Mouse (Mus musculus) MEL (cell line): ENCODE results near the gene Wdfy1. TPM values are rescaled to one million over a fixed set of nuclear protein-coding genes. Genes with fewer than 3 reads are reported as not detected.

Experiments used
- DNase-seq: peaks from one replicate; pipeline ENCODE4 v3.0.0; 2011; ENCODE audit warnings: low read depth, low spot score
- H3K27ac ChIP-seq: 2 replicates; pipeline ENCODE4 v1.5.1; 2012; ENCODE audit warnings: low read depth, mild to moderate bottlenecking, control low read depth, low read length, moderate library complexity; ENCODE audit not compliant: control insufficient read depth
- H3K27me3 ChIP-seq, 2 experiments: fragments of 150-350 bp in 1 of 2; sonication (generic) in 1 of 2; 2 replicates each; pipeline ENCODE4 v1.6.1; 2012; ENCODE audit warnings: low read length in 2 of 2, mild to moderate bottlenecking in 2 of 2, improper control_type of control experiment in 1 of 2, moderate library complexity in 1 of 2; ENCODE audit not compliant: insufficient read depth in 2 of 2, control insufficient read depth in 1 of 2
- H3K36me3 ChIP-seq, 2 experiments: 2 replicates each; pipeline ENCODE4 v1.6.1; 2012 to 2014; ENCODE audit warnings: low read length in 2 of 2, improper control_type of control experiment in 1 of 2, inconsistent platforms in 1 of 2, mild to moderate bottlenecking in 1 of 2; ENCODE audit not compliant: insufficient read depth in 2 of 2, control insufficient read depth in 1 of 2
- H3K4me1 ChIP-seq, 2 experiments: fragments of 150-350 bp in 1 of 2; sonication (generic) in 1 of 2; 2 replicates each; pipeline ENCODE4 v1.6.1; 2012; ENCODE audit warnings: low read length in 2 of 2, improper control_type of control experiment in 1 of 2, mild to moderate bottlenecking in 1 of 2; ENCODE audit not compliant: insufficient read depth in 2 of 2, control insufficient read depth in 1 of 2
- H3K4me3 ChIP-seq, 2 experiments: fragments of 150-350 bp in 1 of 2; sonication (generic) in 1 of 2; 2 replicates each; pipeline ENCODE4 v1.5.1; 2012; ENCODE audit warnings: low read depth in 2 of 2, low read length in 2 of 2, mild to moderate bottlenecking in 2 of 2, moderate library complexity in 2 of 2, control low read depth in 1 of 2, improper control_type of control experiment in 1 of 2; ENCODE audit not compliant: control insufficient read depth in 1 of 2, insufficient read depth in 1 of 2
- H3K79me2 ChIP-seq: 2 replicates; pipeline ENCODE4 v1.6.1; 2012; ENCODE audit warnings: mild to moderate bottlenecking, low read length, moderate library complexity; ENCODE audit not compliant: control insufficient read depth, poor library complexity, insufficient read depth
- H3K9ac ChIP-seq: 2 replicates; pipeline ENCODE4 v1.6.1; 2012; ENCODE audit warnings: low read depth, mild to moderate bottlenecking, control low read depth, low read length, moderate library complexity; ENCODE audit not compliant: control insufficient read depth, poor library complexity, severe bottlenecking
- H3K9me3 ChIP-seq: fragments of 150-350 bp; sonication (generic); replicated peaks from 2 replicates; pipeline ENCODE4 v1.6.1; 2012; ENCODE audit warnings: mild to moderate bottlenecking, low read length, improper control_type of control experiment, moderate library complexity; ENCODE audit not compliant: insufficient read depth
- CHD2 ChIP-seq: IDR thresholded peaks from 2 replicates; pipeline ENCODE4 v1.6.1; 2011; ENCODE audit warnings: low read length, improper control_type of control experiment
- ETS1 ChIP-seq: IDR thresholded peaks from 2 replicates; pipeline ENCODE4 v1.6.1; 2012; ENCODE audit warnings: low read depth, mild to moderate bottlenecking, inconsistent platforms, low read length, improper control_type of control experiment, moderate library complexity
- GATA1 ChIP-seq: IDR thresholded peaks from 2 replicates; pipeline ENCODE4 v1.6.1; 2011; ENCODE audit warnings: low read depth, low read length, improper control_type of control experiment
- HCFC1 ChIP-seq: IDR thresholded peaks from 2 replicates; pipeline ENCODE4 v1.6.1; 2012; ENCODE audit warnings: low read depth, mild to moderate bottlenecking, inconsistent platforms, low read length, improper control_type of control experiment, moderate library complexity
- KAT2A ChIP-seq: conservative IDR thresholded peaks from 2 replicates; pipeline ENCODE4 v1.6.1; 2012; ENCODE audit warnings: low read depth, low read length, improper control_type of control experiment, inconsistent platforms
- MAX ChIP-seq: IDR thresholded peaks from 2 replicates; pipeline ENCODE4 v1.6.1; 2011; ENCODE audit warnings: low read length, improper control_type of control experiment
- MEF2A ChIP-seq: IDR thresholded peaks from 2 replicates; pipeline ENCODE4 v1.6.1; 2014; ENCODE audit warnings: low read depth, mild to moderate bottlenecking, inconsistent platforms, low read length, improper control_type of control experiment; ENCODE audit not compliant: poor library complexity, insufficient replicate concordance, severe bottlenecking; ENCODE audit errors: extremely low read depth
- MXI1 ChIP-seq: IDR thresholded peaks from 2 replicates; pipeline ENCODE4 v1.6.1; 2011; ENCODE audit warnings: mild to moderate bottlenecking, low read depth, low read length, improper control_type of control experiment
- MYB ChIP-seq: IDR thresholded peaks from 2 replicates; pipeline ENCODE4 v1.6.1; 2011; ENCODE audit warnings: mild to moderate bottlenecking, low read depth, low read length, improper control_type of control experiment
- RCOR1 ChIP-seq: IDR thresholded peaks from 2 replicates; pipeline ENCODE4 v1.6.1; 2012; ENCODE audit warnings: low read depth, mild to moderate bottlenecking, inconsistent platforms, low read length, improper control_type of control experiment
- SIN3A ChIP-seq: IDR thresholded peaks from 2 replicates; pipeline ENCODE4 v1.6.1; 2012; ENCODE audit warnings: low read length, improper control_type of control experiment, inconsistent platforms
- SMC3 ChIP-seq: IDR thresholded peaks from 2 replicates; pipeline ENCODE4 v1.6.1; 2011; ENCODE audit warnings: low read depth, low read length, improper control_type of control experiment
- ZMIZ1 ChIP-seq: IDR thresholded peaks from 2 replicates; pipeline ENCODE4 v1.6.1; 2012; ENCODE audit warnings: low read depth, mild to moderate bottlenecking, inconsistent platforms, low read length, improper control_type of control experiment, moderate library complexity
- polyA plus RNA-seq, 2 experiments: library from polyadenylated mRNA; stranded (reverse) in 1 of 2; unstranded in 1 of 2; fragments of >175 nt in 1 of 2; fragments of >200 nt in 1 of 2; gene quantifications; 2 replicates each; pipeline versions ENCODE4 v1.2.1 to v1.2.4; 2012; ENCODE audit warnings: low replicate concordance in 2 of 2, low read depth in 1 of 2; ENCODE audit not compliant: insufficient read length in 2 of 2, insufficient read depth in 1 of 2, missing spikeins in 1 of 2
- total RNA-seq: library from RNA; depleted of rRNA; stranded (reverse); fragments of 300-350 nt; gene quantifications from 2 replicates; pipeline ENCODE4 v1.2.3, GENCODE M21; 2012

Wdfy1 gene
- total and polyA plus RNA-seq, 3 experiments, result 17.6 to 25.0 TPM; not detected in 1

DNA sequence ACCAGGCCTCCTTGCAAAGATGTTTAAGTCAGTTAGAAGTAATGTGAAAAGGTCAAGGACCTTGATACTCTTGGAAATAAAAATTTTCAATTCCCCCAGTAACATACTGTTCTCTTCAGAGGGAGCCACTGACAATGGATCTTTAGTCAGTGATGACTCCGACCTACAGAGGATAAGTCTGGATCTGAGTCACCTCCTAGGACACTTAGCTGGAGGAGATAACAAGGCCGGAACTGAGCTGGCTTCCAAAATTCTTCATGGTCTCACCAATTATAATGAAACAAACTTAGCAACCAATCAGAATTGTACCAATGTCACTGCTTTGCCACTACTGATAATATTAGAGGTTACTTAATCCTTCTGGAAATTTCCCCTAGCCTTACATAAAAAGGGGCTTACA, 11.9 kb downstream of the Wdfy1 start:
- Histone ChIP-seq H3K79me2 (peaks cover 12% of the 10 kb centered on the region), H3K4me3 (no peak overlapping the region), H3K9ac (no peak overlapping the region), H3K27ac (no peak overlapping the region), H3K9me3 (no peaks in the 10 kb centered on the region), H3K36me3 (peaks cover 0 to 21% of the 10 kb centered on the region in 2 experiments; a peak in 2 of 4 replicates), H3K4me1 (peaks cover 7 to 14% of the 10 kb centered on the region in 2 experiments), H3K27me3 (no peaks in the 10 kb centered on the region)
- no peak for DNase-seq
- no peak for TF ChIP-seq CHD2
- no peak for TF ChIP-seq ZMIZ1
- no peak for TF ChIP-seq RCOR1
- no peak for TF ChIP-seq MYB
- no peak for TF ChIP-seq KAT2A
- no peak for TF ChIP-seq MEF2A
- TF ChIP-seq MXI1, result no peak

DNA sequence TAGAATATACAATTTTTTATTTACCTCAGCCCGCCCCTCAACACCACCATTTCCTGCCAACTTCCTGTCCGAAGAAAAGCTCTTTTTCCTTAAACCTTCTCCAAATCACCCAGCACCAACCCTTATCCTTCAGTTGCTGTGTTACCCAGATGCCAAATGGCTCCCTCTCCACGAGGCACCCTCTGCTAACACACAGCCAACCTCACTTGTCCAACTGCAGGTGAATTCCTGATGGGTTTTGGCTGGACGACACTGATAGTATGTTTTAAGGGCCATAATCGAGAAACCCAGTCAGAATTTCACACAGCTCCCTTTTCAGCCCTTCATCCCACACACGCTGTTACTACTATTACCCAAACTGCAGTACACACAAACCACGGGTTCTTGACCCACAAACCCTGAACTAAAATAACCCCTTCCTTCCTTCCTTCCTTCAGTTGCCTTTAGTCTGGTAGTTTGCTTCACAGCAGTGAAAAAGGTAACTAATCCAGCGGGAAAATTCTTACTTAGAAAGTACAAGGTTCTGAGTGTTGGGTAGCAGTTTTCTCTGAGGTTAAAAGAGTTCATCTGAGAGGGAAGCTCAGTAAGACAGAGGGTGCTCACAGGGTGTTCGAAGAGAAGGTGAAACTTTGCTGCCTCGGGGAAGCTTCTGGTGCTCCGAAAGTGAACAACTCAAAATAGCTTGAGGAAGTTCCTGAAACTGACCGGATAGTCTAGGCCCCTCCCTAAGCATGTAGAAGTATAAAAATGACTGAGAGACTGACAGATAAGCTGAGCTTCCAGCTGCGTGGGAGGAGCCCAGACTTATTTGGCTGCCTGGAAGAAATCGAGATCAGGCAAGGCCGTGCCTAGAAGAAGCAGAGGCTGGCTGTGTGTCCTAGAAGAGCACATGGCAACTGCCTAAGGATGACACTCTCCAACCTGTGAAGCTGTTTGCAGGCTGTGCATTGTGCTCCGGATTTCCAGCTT, 13.4 kb downstream of the Wdfy1 start:
- TF ChIP-seq ETS1 (peak; percentile 38; the same call in 1 of the 2 replicates), HCFC1 (0 out of 2 replicates have a peak, but pooled peaks have one; percentile 8), SIN3A (no peak; the same call in 1 of the 2 replicates), MEF2A (no peak), GATA1 (peak; percentile 26; the same call in 1 of the 2 replicates), SMC3 (peak; percentile 1; the same call in 1 of the 2 replicates), MAX (0 out of 2 replicates have a peak, but pooled peaks have one; percentile 38)
- no peaks in the 10 kb centered on the region for H3K9me3 ChIP-seq
- peaks cover 5 to 14% of the 10 kb centered on the region in 2 experiments for H3K4me1 ChIP-seq
- H3K27me3 ChIP-seq, result no peaks in the 10 kb centered on the region
- H3K9ac ChIP-seq, result peak overlapping the region; percentile 57; the same call in 1 of the 2 replicates
- peak overlapping the region; percentile 29 for H3K27ac ChIP-seq
- peak; percentile 73 for DNase-seq
- H3K36me3 ChIP-seq, result peaks cover 0 to 17% of the 10 kb centered on the region in 2 experiments; a peak in 2 of 4 replicates
- H3K79me2 ChIP-seq, result peaks cover 12% of the 10 kb centered on the region
- peak overlapping the region; percentile 80 to 99 for H3K4me3 ChIP-seq
